Mouse (Mus musculus) bone marrow, adult 2 months (tissue): ENCODE data around the gene Olfr1387.

Source experiments
- CTCF ChIP-seq: fragments of 200-500 bp; IDR thresholded peaks from 2 replicates; pipeline ENCODE4 v1.5.1; 2011; ENCODE audit warnings: low read length, control low read depth; ENCODE audit not compliant: control insufficient read depth, insufficient read depth
- POLR2A ChIP-seq: fragments of 200-500 bp; IDR thresholded peaks from 2 replicates; pipeline ENCODE4 v1.6.1; 2011; ENCODE audit warnings: low read depth, mild to moderate bottlenecking, control low read depth, low read length, borderline replicate concordance; ENCODE audit not compliant: control insufficient read depth

- TF ChIP-seq CTCF: no peak
- no peak for TF ChIP-seq POLR2A
These were observed 48.4 kb upstream of the Olfr1387 start for GRCm38 (mm10) chr11:49406784-49407183.
